Mouse (Mus musculus) spleen, adult 2 months (tissue): ENCODE measurements around the gene Adam22. TPM values are rescaled to one million over a fixed set of nuclear protein-coding genes. Genes with fewer than 3 reads are reported as not detected.

Source experiments
- DNase-seq, 2 experiments: peaks; one replicate each; pipeline versions ENCODE4 v3.0.0 to v3.0.0-alpha.2; 2012 to 2021; ENCODE audit warnings: low spot score in 2 of 2, low read depth in 1 of 2
- H3K27ac ChIP-seq: fragments of 200-500 bp; 2 replicates; pipeline ENCODE4 v1.5.1; 2012; ENCODE audit warnings: low read length, inconsistent platforms; ENCODE audit not compliant: insufficient read depth
- H3K27me3 ChIP-seq: fragments of 200-500 bp; 2 replicates; pipeline ENCODE4 v1.6.1; 2012; ENCODE audit warnings: mild to moderate bottlenecking, moderate library complexity, low read length, inconsistent platforms; ENCODE audit not compliant: control insufficient read depth, insufficient read depth
- H3K36me3 ChIP-seq: fragments of 200-500 bp; 2 replicates; pipeline ENCODE4 v1.6.1; 2012; ENCODE audit warnings: mild to moderate bottlenecking, low read length, inconsistent platforms; ENCODE audit not compliant: control insufficient read depth, insufficient read depth
- H3K4me1 ChIP-seq: fragments of 200-500 bp; 2 replicates; pipeline ENCODE4 v1.6.1; 2011; ENCODE audit warnings: inconsistent platforms; ENCODE audit not compliant: control insufficient read depth, insufficient read depth, insufficient read length
- H3K4me3 ChIP-seq: fragments of 200-500 bp; 2 replicates; pipeline ENCODE4 v1.5.1; 2011; ENCODE audit warnings: mild to moderate bottlenecking, inconsistent platforms; ENCODE audit not compliant: insufficient read depth, insufficient read length; ENCODE audit errors: extremely low read depth
- CTCF ChIP-seq: fragments of 200-500 bp; IDR thresholded peaks from 2 replicates; pipeline ENCODE4 v1.5.1; 2011; ENCODE audit warnings: mild to moderate bottlenecking, inconsistent platforms; ENCODE audit not compliant: insufficient read depth, insufficient read length, insufficient replicate concordance; ENCODE audit errors: extremely low read depth
- POLR2A ChIP-seq: fragments of 200-500 bp; IDR thresholded peaks from 2 replicates; pipeline ENCODE4 v1.6.1; 2011; ENCODE audit warnings: low read depth, low read length, inconsistent platforms
- WGBS: fragments of 180-500 bp; shearing (Covaris S2); methylation state at CpG from one replicate; pipeline ENCODE4 v1.1.7; 2018; 5-methylcytosine and 5-hydroxymethylcytosine counted together
- polyA plus RNA-seq: library from polyadenylated mRNA; depleted of rRNA; stranded (reverse); fragments of >200 nt; gene quantifications from 2 replicates; pipeline ENCODE4 v1.2.3, GENCODE M21; 2012; rRNA removed

Adam22 gene
- polyA plus RNA-seq = 1.1 and 1.3 TPM in 2 replicates

DNA sequence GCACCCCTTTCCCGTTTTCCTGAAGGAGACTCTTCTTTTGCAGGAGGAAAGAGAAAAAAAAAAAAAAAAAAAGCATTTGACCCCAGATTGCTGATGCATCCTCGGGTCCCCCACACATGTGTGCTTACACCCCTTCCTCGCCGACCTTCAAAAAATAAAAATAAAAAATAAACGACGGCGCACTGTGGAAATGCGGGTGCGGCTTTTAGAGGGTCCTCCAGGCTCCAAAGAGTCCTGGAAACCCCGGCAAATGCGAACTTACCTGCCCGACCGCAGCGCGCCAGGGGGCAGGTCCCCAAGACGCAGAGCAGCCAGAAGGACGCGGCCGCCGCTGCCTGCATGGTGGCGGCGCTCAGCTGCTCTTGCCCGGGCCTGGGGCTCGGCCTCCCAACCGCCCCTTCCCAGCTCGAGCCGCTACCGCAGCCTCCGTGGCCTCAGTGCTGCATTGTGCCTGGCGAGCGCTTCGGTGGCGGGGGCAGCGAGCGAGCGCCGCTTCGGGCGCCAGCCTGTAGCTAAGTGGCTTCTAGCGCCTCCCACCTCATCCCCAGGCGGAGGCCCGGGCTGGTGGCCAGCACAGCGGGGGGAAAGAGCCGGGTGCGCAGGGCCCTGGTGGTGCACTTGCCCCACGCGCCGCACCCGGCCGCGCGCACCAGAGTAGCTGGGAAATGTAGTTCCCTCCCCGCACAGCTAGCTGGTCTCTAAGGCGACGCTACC lies at the start of gene Adam22:
Gene Adam22 (minus strand): TSS at position 547 of the 714 bp plus-strand sequence.
- Histone ChIP-seq H3K36me3 (no peaks in the 10 kb centered on the region), H3K4me1 (peaks cover 2% of the 10 kb centered on the region; the same call in 1 of the 2 replicates), H3K4me3 (peak within 1 kb of the TSS; percentile 27; the same call in 1 of the 2 replicates), H3K27ac (no peak within 1 kb of the TSS), H3K27me3 (peaks cover 7% of the 10 kb centered on the region)
- TF ChIP-seq POLR2A = no peak
- TF ChIP-seq CTCF = no peak
- no peak for DNase-seq
- 3% methylated on average over 55 of the region's 55 CpGs for WGBS

DNA sequence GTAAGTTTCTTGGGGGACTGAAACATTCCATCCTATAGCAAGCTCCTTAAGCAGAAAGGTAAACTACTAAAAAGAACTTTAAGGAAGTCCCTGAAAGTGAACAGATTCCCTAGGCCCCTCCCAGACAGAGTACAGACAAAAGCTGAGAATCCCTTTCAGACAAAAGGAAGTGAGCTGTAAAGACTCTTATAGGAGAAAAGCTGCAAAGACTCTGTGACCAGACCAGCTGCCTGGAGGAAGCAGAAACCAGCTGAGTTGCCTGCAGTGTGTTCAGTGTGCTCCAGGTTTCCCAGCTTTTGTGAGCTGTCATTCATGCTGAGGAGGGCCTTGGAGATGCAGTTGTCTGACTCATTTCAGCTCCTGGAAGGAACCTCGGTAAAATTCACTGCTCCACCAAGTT lies 49.5 kb upstream of the Adam22 start:
- Histone ChIP-seq H3K4me3 (no peak overlapping the region), H3K27me3 (no peaks in the 10 kb centered on the region), H3K36me3 (no peaks in the 10 kb centered on the region), H3K27ac (no peak overlapping the region), H3K4me1 (peaks cover 2% of the 10 kb centered on the region; the same call in 1 of the 2 replicates)
- TF ChIP-seq POLR2A = no peak
- TF ChIP-seq CTCF = no peak
- DNase-seq = no peak
- WGBS = 76% methylated on average over 1 of the region's 1 CpGs

DNA sequence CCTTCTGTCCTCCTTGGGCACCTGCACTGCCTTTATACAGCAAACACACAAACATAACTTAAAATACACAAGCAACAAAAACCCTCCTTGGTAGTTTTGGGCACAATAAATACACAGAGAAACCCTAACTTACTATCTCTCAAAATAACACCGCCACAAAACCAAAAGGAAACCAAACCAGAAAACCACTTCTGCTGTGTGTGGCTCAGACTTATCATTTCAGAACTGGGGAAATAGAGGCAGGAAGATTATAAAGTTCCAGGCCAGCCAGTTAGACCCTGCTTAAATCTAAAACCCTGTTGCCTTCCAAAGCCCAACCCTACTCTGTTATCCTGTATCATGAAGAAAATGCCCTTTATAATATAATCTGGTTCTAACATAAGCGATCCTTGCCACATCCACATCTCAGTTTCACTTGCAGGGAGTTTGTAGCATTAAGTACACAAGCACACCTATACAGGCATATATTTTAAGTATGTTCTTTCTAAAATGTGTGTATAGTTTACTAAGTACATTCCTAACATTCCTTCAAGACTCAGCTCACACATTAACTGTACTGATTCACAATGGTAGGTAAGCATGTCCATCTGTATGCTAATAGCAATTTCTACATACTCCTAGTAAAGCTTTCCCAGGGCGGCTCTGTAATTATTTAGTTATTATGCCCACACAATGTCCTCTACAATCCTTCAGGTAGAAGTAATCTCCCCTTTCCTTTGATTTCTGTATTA lies 48.9 kb upstream of the Adam22 start:
- 67% methylated on average over 3 of the region's 3 CpGs for WGBS
- Histone ChIP-seq H3K36me3 (no peaks in the 10 kb centered on the region; the same call in 1 of the 2 replicates), H3K4me3 (no peak overlapping the region), H3K4me1 (peaks cover 2% of the 10 kb centered on the region; the same call in 1 of the 2 replicates), H3K27me3 (no peaks in the 10 kb centered on the region), H3K27ac (no peak overlapping the region)
- TF ChIP-seq POLR2A = no peak
- TF ChIP-seq CTCF = no peak
- DNase-seq = no peak

GRCm38 (mm10) chr5:8408746-8409145 lies 40.8 kb upstream of the Adam22 start:
- no peak overlapping the region for H3K4me3 ChIP-seq
- no peaks in the 10 kb centered on the region for H3K27me3 ChIP-seq
- no peaks in the 10 kb centered on the region for H3K4me1 ChIP-seq
- WGBS = 84% methylated on average over 4 of the region's 4 CpGs
- no peak for DNase-seq
- H3K27ac ChIP-seq = no peak overlapping the region
- H3K36me3 ChIP-seq = peaks cover 8% of the 10 kb centered on the region
- no peak for TF ChIP-seq CTCF
- no peak for TF ChIP-seq POLR2A

GRCm38 (mm10) chr5:8397587-8398249 lies 29.8 kb upstream of the Adam22 start:
- 94% methylated on average over 13 of the region's 13 CpGs for WGBS
- Histone ChIP-seq H3K4me3 (no peak overlapping the region), H3K4me1 (no peaks in the 10 kb centered on the region), H3K27ac (no peak overlapping the region), H3K27me3 (no peaks in the 10 kb centered on the region), H3K36me3 (peaks cover 3% of the 10 kb centered on the region)
- DNase-seq = no peak
- TF ChIP-seq POLR2A = no peak

DNA sequence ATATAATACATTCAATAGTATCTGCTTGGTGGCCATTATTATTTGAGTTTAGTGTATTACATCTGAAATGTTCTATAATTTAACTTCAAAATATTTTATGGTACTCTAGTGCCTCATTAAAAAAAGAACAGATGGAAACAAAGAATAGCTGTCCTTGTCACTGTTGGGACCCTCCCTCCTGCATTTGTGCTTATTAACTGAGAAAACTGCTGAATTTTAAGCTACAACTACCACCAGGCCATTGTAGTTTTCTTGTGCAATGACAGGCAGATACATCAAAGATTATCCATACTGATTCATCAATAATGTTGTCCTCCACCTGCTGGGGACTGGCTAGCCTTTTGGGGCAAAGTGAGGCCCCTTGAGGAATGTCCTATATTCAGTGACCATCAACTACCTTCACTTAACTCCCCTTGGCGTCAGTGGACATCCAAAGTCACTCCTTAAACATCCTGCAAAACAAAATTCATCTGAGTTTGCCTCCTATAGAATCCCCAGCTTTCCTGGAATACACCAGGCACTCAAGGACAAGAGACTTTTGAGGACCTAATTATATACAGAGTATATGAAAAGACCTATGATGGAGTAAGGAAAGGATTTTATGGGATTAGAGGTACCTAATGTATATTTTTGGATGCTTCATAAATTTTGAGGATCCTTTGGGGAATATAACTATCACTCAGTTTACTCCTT lies 26.1 kb upstream of the Adam22 start:
- peaks cover 3% of the 10 kb centered on the region for H3K36me3 ChIP-seq
- WGBS = 90% methylated on average over 1 of the region's 1 CpGs
- no peak overlapping the region for H3K27ac ChIP-seq

More for the DNA sequence above, 26.1 kb upstream of the Adam22 start:
- DNase-seq = no peak
- Histone ChIP-seq H3K4me1 (no peaks in the 10 kb centered on the region), H3K4me3 (no peak overlapping the region), H3K27me3 (no peaks in the 10 kb centered on the region)
- no peak for TF ChIP-seq POLR2A
- TF ChIP-seq CTCF = no peak
